Mouse (Mus musculus): Measurements from ENCODE around the gene Cadm3. TPM values are rescaled to one million over a fixed set of nuclear protein-coding genes. Genes with fewer than 3 reads are reported as not detected.
A peak's percentile ranks its signal among the peaks of the same experiment; 100 is the strongest.

The Cadm3 gene
- polyA plus RNA-seq (2015; fragmentation: Nextera tagmentation; extraction: Ambion mirVana): 0.99 and 1.4 TPM in 2 replicates

GRCm38 (mm10) chr1:173367356-173368046, at the start of gene Cadm3:
TSS of gene Cadm3 (minus strand) at chr1:173367695.
- under 1% methylated on average over 22 of the region's 46 CpGs for WGBS
- ATAC-seq (ENCODE audit: low FRiP score, low TSS enrichment) (peak; percentile 60; the same call in 1 of the 2 replicates), DNase-seq (ENCODE audit: low spot score) (peak; percentile 22)
- H3K4me1 ChIP-seq (replicated peaks; ENCODE audit: control insufficient read depth, insufficient read depth): no peaks in the 10 kb centered on the region
- no peaks in the 10 kb centered on the region for H3K27me3 ChIP-seq (ENCODE audit: control insufficient read depth, insufficient read depth, low read length)
- H3K9me3 ChIP-seq (ENCODE audit: control insufficient read depth, low read length): no peaks in the 10 kb centered on the region
- peak within 1 kb of the TSS; percentile 70 for H3K4me2 ChIP-seq (replicated peaks; ENCODE audit: low read depth)
- H3K9ac ChIP-seq (ENCODE audit: low read length): peak within 1 kb of the TSS; percentile 31; the same call in 1 of the 2 replicates
- no peaks in the 10 kb centered on the region for H3K36me3 ChIP-seq (ENCODE audit: control insufficient read depth, insufficient read depth, low read length)
- TF ChIP-seq EP300 (optimal IDR thresholded peaks at IDR 0.05) (no peak), CTCF (IDR thresholded peaks at IDR 0.05; ENCODE audit: low read depth) (no peak)
- H3K27ac ChIP-seq (replicated peaks): no peak within 1 kb of the TSS
- H3K4me3 ChIP-seq (ENCODE audit: low read depth, low read length): peak within 1 kb of the TSS; percentile 48

DNA sequence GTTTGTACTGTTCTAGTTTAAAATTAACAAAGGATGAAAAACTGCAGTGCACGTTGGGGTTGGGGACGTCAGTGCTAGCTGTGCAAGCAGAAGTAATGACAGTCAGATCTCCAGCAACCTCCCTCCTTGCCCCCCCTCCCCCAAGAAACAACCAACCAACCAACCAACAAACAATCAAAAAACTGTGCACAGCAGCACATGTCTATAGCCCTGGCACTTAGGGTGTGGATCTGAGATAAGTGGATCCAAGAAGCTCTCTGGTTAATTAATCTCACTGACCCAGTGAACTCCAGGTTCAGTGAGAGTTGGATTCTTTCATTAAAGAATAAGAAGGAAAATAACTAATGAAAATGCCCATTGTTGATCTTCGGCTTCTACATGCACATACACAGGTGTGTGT, 47.1 kb upstream of the Cadm3 start:
- Histone ChIP-seq H3K4me3 (ENCODE audit: low read depth, low read length) (no peak overlapping the region), H3K27ac (replicated peaks) (no peak overlapping the region), H3K9ac (ENCODE audit: low read length) (no peak overlapping the region), H3K27me3 (ENCODE audit: control insufficient read depth, insufficient read depth, low read length) (no peaks in the 10 kb centered on the region), H3K9me3 (ENCODE audit: control insufficient read depth, low read length) (no peaks in the 10 kb centered on the region), H3K4me2 (replicated peaks; ENCODE audit: low read depth) (no peak overlapping the region), H3K4me1 (replicated peaks; ENCODE audit: control insufficient read depth, insufficient read depth) (no peaks in the 10 kb centered on the region), H3K36me3 (ENCODE audit: control insufficient read depth, insufficient read depth, low read length) (no peaks in the 10 kb centered on the region)
- no peak for DNase-seq (ENCODE audit: low spot score)
- TF ChIP-seq CTCF (IDR thresholded peaks at IDR 0.05; ENCODE audit: low read depth) (no peak), EP300 (optimal IDR thresholded peaks at IDR 0.05) (no peak)
- no peak for ATAC-seq (ENCODE audit: low FRiP score, low TSS enrichment)
- whole genome bisulfite sequencing: 61% methylated on average over 3 of the region's 3 CpGs

- Histone ChIP-seq H3K4me1 (replicated peaks; ENCODE audit: control insufficient read depth, insufficient read depth) (no peaks in the 10 kb centered on the region), H3K27me3 (ENCODE audit: control insufficient read depth, insufficient read depth, low read length) (no peaks in the 10 kb centered on the region), H3K27ac (replicated peaks) (no peak overlapping the region), H3K4me2 (replicated peaks; ENCODE audit: low read depth) (no peak overlapping the region), H3K9me3 (ENCODE audit: control insufficient read depth, low read length) (no peaks in the 10 kb centered on the region), H3K4me3 (ENCODE audit: low read depth, low read length) (no peak overlapping the region), H3K9ac (ENCODE audit: low read length) (no peak overlapping the region), H3K36me3 (ENCODE audit: control insufficient read depth, insufficient read depth, low read length) (no peaks in the 10 kb centered on the region)
- DNase-seq (ENCODE audit: low spot score) (no peak), ATAC-seq (ENCODE audit: low FRiP score, low TSS enrichment) (no peak)
- WGBS: 82% methylated on average over 4 of the region's 4 CpGs
- TF ChIP-seq CTCF (IDR thresholded peaks at IDR 0.05; ENCODE audit: low read depth) (no peak), EP300 (optimal IDR thresholded peaks at IDR 0.05) (no peak)
Observed at GRCm38 (mm10) chr1:173411863-173412262, 44.4 kb upstream of the Cadm3 start.

DNA sequence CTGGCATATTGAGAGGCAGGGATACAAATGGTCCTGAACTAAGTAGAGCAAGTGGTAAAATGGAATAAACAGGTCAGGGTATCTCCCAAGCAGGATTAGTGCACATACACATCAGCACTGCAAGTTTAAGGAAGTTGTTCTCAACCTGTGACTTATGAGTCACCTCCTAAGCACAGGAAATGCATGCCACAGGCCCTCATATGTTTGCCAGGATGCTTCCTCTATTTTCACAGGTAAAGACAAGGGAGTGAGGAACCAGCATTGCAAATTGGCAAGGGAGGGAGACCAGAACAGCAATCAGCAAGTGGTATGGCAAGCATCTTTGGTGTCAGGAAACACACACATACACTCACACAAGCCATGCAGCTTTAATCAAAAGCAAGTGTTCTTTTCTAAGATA, 41.6 kb upstream of the Cadm3 start:
- ATAC-seq (ENCODE audit: low FRiP score, low TSS enrichment) (peak; percentile 35; the same call in 1 of the 2 replicates), DNase-seq (ENCODE audit: low spot score) (no peak)
- no peak overlapping the region for H3K27ac ChIP-seq (replicated peaks)
- H3K9ac ChIP-seq (ENCODE audit: low read length): no peak overlapping the region
- H3K4me2 ChIP-seq (replicated peaks; ENCODE audit: low read depth): no peak overlapping the region
- no peaks in the 10 kb centered on the region for H3K36me3 ChIP-seq (ENCODE audit: control insufficient read depth, insufficient read depth, low read length)
- no peaks in the 10 kb centered on the region for H3K4me1 ChIP-seq (replicated peaks; ENCODE audit: control insufficient read depth, insufficient read depth)
- no peaks in the 10 kb centered on the region for H3K9me3 ChIP-seq (ENCODE audit: control insufficient read depth, low read length)
- H3K4me3 ChIP-seq (ENCODE audit: low read depth, low read length): no peak overlapping the region
- no peak for TF ChIP-seq CTCF (IDR thresholded peaks at IDR 0.05; ENCODE audit: low read depth)
- TF ChIP-seq EP300 (optimal IDR thresholded peaks at IDR 0.05): no peak
- H3K27me3 ChIP-seq (ENCODE audit: control insufficient read depth, insufficient read depth, low read length): no peaks in the 10 kb centered on the region

GRCm38 (mm10) chr1:173404696-173405309, 37.3 kb upstream of the Cadm3 start:
- TF ChIP-seq CTCF (IDR thresholded peaks at IDR 0.05; ENCODE audit: low read depth): no peak
- TF ChIP-seq EP300 (optimal IDR thresholded peaks at IDR 0.05): no peak
- Histone ChIP-seq H3K4me3 (ENCODE audit: low read depth, low read length) (no peak overlapping the region), H3K27ac (replicated peaks) (no peak overlapping the region), H3K9me3 (ENCODE audit: control insufficient read depth, low read length) (no peaks in the 10 kb centered on the region), H3K36me3 (ENCODE audit: control insufficient read depth, insufficient read depth, low read length) (no peaks in the 10 kb centered on the region), H3K27me3 (ENCODE audit: control insufficient read depth, insufficient read depth, low read length) (no peaks in the 10 kb centered on the region), H3K9ac (ENCODE audit: low read length) (no peak overlapping the region), H3K4me2 (replicated peaks; ENCODE audit: low read depth) (no peak overlapping the region), H3K4me1 (replicated peaks; ENCODE audit: control insufficient read depth, insufficient read depth) (no peaks in the 10 kb centered on the region)
- DNase-seq (ENCODE audit: low spot score): no peak
- WGBS: 81% methylated on average over 5 of the region's 5 CpGs
- ATAC-seq (ENCODE audit: low FRiP score, low TSS enrichment): no peak

DNA sequence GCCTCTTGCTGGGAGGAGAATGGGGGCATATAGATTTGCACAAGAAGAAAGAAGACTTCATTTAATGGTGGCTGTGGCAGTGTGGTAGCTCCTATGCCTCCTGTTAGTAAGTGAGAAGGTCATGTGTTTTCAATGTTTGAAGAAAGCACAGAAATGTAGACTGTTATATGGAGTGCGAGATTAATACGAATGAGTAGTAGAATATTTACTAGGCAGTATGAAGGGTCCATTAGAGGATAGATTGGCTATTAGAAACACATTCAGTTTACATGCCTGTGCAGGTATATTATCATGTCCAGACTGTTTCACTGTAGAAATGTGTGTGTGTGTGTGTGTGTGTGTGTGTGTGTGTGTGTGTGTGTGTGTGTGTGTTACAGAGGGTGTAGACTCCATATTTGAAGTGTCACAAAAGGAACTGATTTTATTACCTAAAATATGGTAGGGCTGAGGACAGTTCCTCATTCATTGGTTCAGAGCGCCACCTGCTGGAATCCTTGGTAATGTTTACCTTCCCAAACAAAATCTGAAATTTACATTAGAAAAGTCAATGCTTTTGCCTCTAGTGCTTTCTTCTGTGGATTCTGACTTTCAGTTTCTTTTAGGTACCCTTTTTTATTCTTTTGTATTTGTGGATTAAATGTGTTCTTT, 31.0 kb upstream of the Cadm3 start:
- H3K27me3 ChIP-seq (ENCODE audit: control insufficient read depth, insufficient read depth, low read length): no peaks in the 10 kb centered on the region
- H3K4me1 ChIP-seq (replicated peaks; ENCODE audit: control insufficient read depth, insufficient read depth): no peaks in the 10 kb centered on the region
- TF ChIP-seq CTCF (IDR thresholded peaks at IDR 0.05; ENCODE audit: low read depth) (peak; percentile 85), EP300 (optimal IDR thresholded peaks at IDR 0.05) (no peak)
- no peak overlapping the region for H3K4me3 ChIP-seq (ENCODE audit: low read depth, low read length)
- H3K27ac ChIP-seq (replicated peaks): no peak overlapping the region
- ATAC-seq (ENCODE audit: low FRiP score, low TSS enrichment): no peak
- H3K36me3 ChIP-seq (ENCODE audit: control insufficient read depth, insufficient read depth, low read length): no peaks in the 10 kb centered on the region
- H3K4me2 ChIP-seq (replicated peaks; ENCODE audit: low read depth): no peak overlapping the region
- no peak overlapping the region for H3K9ac ChIP-seq (ENCODE audit: low read length)
- DNase-seq (ENCODE audit: low spot score): peak; percentile 68
- WGBS: 29% methylated on average over 3 of the region's 3 CpGs
- H3K9me3 ChIP-seq (ENCODE audit: control insufficient read depth, low read length): no peaks in the 10 kb centered on the region

Data from stomach, postnatal 0 days (tissue).